Mouse (Mus musculus): Measurements from ENCODE around the gene Ccp110.

The Ccp110 gene

GRCm38 (mm10) chr7:118769655-118770054, 57.3 kb downstream of the Ccp110 start:
- DNase-seq: no peak

DNA sequence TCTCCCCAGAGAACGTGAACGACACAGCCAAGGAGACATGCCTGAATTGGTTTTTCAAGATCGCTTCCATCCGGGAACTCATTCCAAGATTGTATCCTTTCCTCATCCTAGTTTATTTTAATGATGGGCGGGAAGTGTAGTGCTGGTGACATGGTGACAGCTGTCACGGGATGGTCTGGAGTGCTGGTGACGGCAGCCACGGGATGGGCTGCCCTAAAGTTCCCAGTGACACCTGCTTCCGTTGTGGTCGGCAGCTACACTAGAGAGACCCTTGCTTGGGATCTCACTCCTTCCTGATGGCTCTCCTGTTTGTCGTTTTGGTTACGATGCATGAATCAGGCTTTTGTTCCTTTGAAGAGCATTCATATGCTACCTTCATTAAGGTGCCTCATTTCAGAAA, 60.7 kb downstream of the Ccp110 start:
- DNase-seq: no peak

DNA sequence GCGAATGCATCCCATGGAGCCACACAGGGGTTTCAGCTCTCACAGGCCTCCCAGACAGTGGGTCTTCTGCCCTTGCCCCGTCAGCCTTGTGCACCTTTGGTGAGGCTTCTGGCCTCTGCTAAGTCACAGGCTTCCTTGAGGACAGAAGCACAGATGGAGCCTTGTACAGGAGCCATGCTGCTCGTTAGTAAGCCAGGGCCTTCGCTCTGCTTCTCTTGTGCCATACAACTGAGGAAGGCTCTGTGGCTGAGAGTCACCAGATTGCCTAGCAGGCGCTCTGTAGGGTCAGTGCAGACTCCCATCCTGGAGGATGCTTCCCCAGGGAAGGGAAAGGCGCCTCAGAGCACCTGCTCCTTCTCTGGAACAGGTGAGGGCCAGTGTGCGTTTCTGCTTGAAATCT, 63.6 kb downstream of the Ccp110 start:
- DNase-seq: peak; percentile 43 to 46

DNA sequence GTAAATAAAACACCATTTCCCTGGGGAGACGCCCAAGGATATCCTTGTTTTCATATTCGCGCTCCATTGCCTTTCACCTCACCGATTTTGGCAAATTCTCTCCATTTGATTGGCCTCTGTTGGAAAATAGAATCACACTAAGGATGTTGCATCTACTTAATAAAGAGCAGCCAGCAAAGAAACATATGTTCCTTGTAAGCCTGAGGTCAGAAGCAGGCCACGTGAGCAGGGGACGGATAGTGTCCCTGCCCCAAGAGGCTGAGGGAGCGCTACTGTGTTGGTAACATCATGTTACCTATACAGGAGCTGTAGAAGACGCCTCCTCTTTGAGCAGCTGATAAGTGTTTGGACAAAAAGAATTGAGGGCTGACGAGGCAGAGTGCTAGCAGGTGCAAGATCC, 64.1 kb downstream of the Ccp110 start:
- no peak for DNase-seq

- peak; percentile 70 to 78 for DNase-seq
These were observed 65.4 kb downstream of the Ccp110 start for GRCm38 (mm10) chr7:118777598-118778394.

DNA sequence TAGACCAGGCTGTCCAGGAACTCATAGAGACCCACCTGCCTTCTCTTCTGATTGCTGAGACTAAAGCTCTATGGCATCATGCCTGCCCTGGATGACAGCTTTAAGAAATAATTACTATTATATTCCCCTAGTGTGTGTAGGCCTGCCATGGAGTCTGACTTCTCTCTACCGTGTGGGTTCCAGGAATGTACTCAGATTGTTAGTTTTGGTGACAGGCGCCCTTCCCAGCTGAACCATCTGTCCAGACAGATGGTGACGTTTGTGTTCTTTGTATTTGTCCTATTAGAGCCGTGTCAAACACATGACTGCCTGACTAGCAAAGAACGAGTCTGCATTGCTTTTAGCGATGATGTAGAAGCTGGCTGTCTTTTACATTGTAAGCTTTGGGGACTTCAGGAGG, 66.2 kb downstream of the Ccp110 start:
- DNase-seq: peak; percentile 80 to 84

DNA sequence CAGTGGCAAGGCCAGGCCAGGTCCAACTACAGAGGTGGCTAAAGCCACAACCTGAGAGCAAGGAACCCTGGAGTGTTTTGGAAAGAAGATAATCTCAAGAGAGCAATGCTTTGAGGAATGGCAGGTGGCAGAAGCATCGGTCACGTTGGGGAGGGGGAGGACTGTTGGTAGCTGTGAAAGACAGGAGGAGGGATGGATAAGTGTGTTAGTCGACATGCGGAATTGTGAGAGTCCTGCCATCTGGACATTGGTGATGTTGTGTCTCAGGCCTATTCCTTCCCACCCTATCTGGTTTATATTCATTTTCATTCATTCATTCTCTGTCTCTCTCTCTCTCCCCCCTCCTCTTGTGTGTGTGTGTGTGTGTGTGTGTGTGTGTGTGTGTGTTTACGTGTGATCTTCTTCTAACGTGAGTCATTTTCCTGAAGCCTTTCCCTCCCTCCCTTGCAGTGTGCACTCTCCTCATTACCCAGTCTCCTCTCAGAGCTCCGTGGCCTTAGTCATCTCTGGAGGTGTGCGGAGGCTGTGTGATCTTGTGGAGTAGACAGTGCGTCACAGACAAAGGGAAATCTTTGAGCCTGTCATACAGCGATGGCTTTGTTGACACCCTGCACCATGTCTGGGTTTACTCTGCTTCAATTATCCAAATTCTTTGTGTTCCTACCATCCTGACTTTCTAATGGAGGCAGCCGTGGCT, 71.1 kb downstream of the Ccp110 start:
- DNase-seq: no peak

GRCm38 (mm10) chr7:118786091-118786490, 73.7 kb downstream of the Ccp110 start:
- DNase-seq: no peak

Measured in cerebellum, postnatal 25 days (tissue).